Mouse (Mus musculus): ENCODE results near the gene Rabl3. TPM values are rescaled to one million over a fixed set of nuclear protein-coding genes. Genes with fewer than 3 reads are reported as not detected.

The Rabl3 gene
- total RNA-seq, 1 experiment: 8.3 TPM

GRCm38 (mm10) chr16:37597412-37597811 is 57.7 kb downstream of the Rabl3 start:
- TF ChIP-seq ZC3H11A (IDR thresholded peaks at IDR 0.05; ENCODE audit: borderline replicate concordance, low read depth, low read length) (no peak), CHD2 (IDR thresholded peaks at IDR 0.05; ENCODE audit: low read depth, low read length) (no peak), HCFC1 (IDR thresholded peaks at IDR 0.05; ENCODE audit: borderline replicate concordance, insufficient read depth, low read length) (no peak), MAFK (IDR thresholded peaks at IDR 0.05; ENCODE audit: insufficient read depth, low read depth, low read length) (no peak), ZNF384 (IDR thresholded peaks at IDR 0.05; ENCODE audit: low read depth, low read length) (no peak)
- Histone ChIP-seq H3K4me3 (ENCODE audit: insufficient read depth in 1 of 2, low read depth in 1 of 2, low read length in 2 of 2, poor library complexity in 1 of 2, severe bottlenecking in 1 of 2) (no peak overlapping the region), H3K36me3 (ENCODE audit: control insufficient read depth, insufficient read depth, low read length, poor library complexity, severe bottlenecking) (no peaks in the 10 kb centered on the region), H3K9ac (ENCODE audit: insufficient read depth, low read depth, low read length, poor library complexity, severe bottlenecking) (no peak overlapping the region), H3K9me3 (ENCODE audit: control insufficient read depth, insufficient read depth, low read depth, low read length) (no peaks in the 10 kb centered on the region), H3K27ac (ENCODE audit: insufficient read depth, low read depth, low read length, poor library complexity, severe bottlenecking) (no peak overlapping the region), H3K4me1 (ENCODE audit: control insufficient read depth in 2 of 2, insufficient read depth in 2 of 2, low read length in 2 of 2, poor library complexity in 1 of 2) (no peaks in the 10 kb centered on the region)
- no peak for DNase-seq (ENCODE audit: low read depth, low spot score)
- in situ Hi-C loops (cut with MboI; ENCODE audit: low sequenced_read_pairs in 2 of 2, unreplicated experiment in 2 of 2): no loop called here

- Histone ChIP-seq H3K4me3 (ENCODE audit: insufficient read depth in 1 of 2, low read depth in 1 of 2, low read length in 2 of 2, poor library complexity in 1 of 2, severe bottlenecking in 1 of 2) (no peak overlapping the region), H3K4me1 (ENCODE audit: control insufficient read depth in 2 of 2, insufficient read depth in 2 of 2, low read length in 2 of 2, poor library complexity in 1 of 2) (no peaks in the 10 kb centered on the region), H3K9me3 (ENCODE audit: control insufficient read depth, insufficient read depth, low read depth, low read length) (no peaks in the 10 kb centered on the region), H3K36me3 (ENCODE audit: control insufficient read depth, insufficient read depth, low read length, poor library complexity, severe bottlenecking) (no peaks in the 10 kb centered on the region), H3K27ac (ENCODE audit: insufficient read depth, low read depth, low read length, poor library complexity, severe bottlenecking) (no peak overlapping the region), H3K9ac (ENCODE audit: insufficient read depth, low read depth, low read length, poor library complexity, severe bottlenecking) (no peak overlapping the region)
- no peak for DNase-seq (ENCODE audit: low read depth, low spot score)
- TF ChIP-seq MAFK (IDR thresholded peaks at IDR 0.05; ENCODE audit: insufficient read depth, low read depth, low read length) (no peak), CHD2 (IDR thresholded peaks at IDR 0.05; ENCODE audit: low read depth, low read length) (no peak), ZNF384 (IDR thresholded peaks at IDR 0.05; ENCODE audit: low read depth, low read length) (no peak), ZC3H11A (IDR thresholded peaks at IDR 0.05; ENCODE audit: borderline replicate concordance, low read depth, low read length) (no peak), HCFC1 (IDR thresholded peaks at IDR 0.05; ENCODE audit: borderline replicate concordance, insufficient read depth, low read length) (no peak)
- in situ Hi-C loops (cut with MboI; ENCODE audit: low sequenced_read_pairs in 2 of 2, unreplicated experiment in 2 of 2): no loop called here
These were observed 58.8 kb downstream of the Rabl3 start for GRCm38 (mm10) chr16:37598463-37598862.

- no peak overlapping the region for H3K9ac ChIP-seq (ENCODE audit: insufficient read depth, low read depth, low read length, poor library complexity, severe bottlenecking)
- H3K4me1 ChIP-seq (ENCODE audit: control insufficient read depth in 2 of 2, insufficient read depth in 2 of 2, low read length in 2 of 2, poor library complexity in 1 of 2): no peaks in the 10 kb centered on the region
- H3K27ac ChIP-seq (ENCODE audit: insufficient read depth, low read depth, low read length, poor library complexity, severe bottlenecking): no peak overlapping the region
- in situ Hi-C loops (cut with MboI; ENCODE audit: low sequenced_read_pairs in 2 of 2, unreplicated experiment in 2 of 2): no loop called here
- no peaks in the 10 kb centered on the region for H3K36me3 ChIP-seq (ENCODE audit: control insufficient read depth, insufficient read depth, low read length, poor library complexity, severe bottlenecking)
- H3K9me3 ChIP-seq (ENCODE audit: control insufficient read depth, insufficient read depth, low read depth, low read length): no peaks in the 10 kb centered on the region
- H3K4me3 ChIP-seq (ENCODE audit: insufficient read depth in 1 of 2, low read depth in 1 of 2, low read length in 2 of 2, poor library complexity in 1 of 2, severe bottlenecking in 1 of 2): no peak overlapping the region
- TF ChIP-seq CHD2 (IDR thresholded peaks at IDR 0.05; ENCODE audit: low read depth, low read length): no peak
- TF ChIP-seq ZC3H11A (IDR thresholded peaks at IDR 0.05; ENCODE audit: borderline replicate concordance, low read depth, low read length): no peak
- no peak for TF ChIP-seq ZNF384 (IDR thresholded peaks at IDR 0.05; ENCODE audit: low read depth, low read length)
- TF ChIP-seq MAFK (IDR thresholded peaks at IDR 0.05; ENCODE audit: insufficient read depth, low read depth, low read length): no peak
- no peak for TF ChIP-seq HCFC1 (IDR thresholded peaks at IDR 0.05; ENCODE audit: borderline replicate concordance, insufficient read depth, low read length)
- DNase-seq (ENCODE audit: low read depth, low spot score): no peak
These were observed 59.6 kb downstream of the Rabl3 start for GRCm38 (mm10) chr16:37599326-37599725.

GRCm38 (mm10) chr16:37603431-37603830 is 63.7 kb downstream of the Rabl3 start:
- no peaks in the 10 kb centered on the region for H3K36me3 ChIP-seq (ENCODE audit: control insufficient read depth, insufficient read depth, low read length, poor library complexity, severe bottlenecking)
- H3K4me3 ChIP-seq (ENCODE audit: insufficient read depth in 1 of 2, low read depth in 1 of 2, low read length in 2 of 2, poor library complexity in 1 of 2, severe bottlenecking in 1 of 2): no peak overlapping the region
- TF ChIP-seq ZC3H11A (IDR thresholded peaks at IDR 0.05; ENCODE audit: borderline replicate concordance, low read depth, low read length) (no peak), CHD2 (IDR thresholded peaks at IDR 0.05; ENCODE audit: low read depth, low read length) (no peak), HCFC1 (IDR thresholded peaks at IDR 0.05; ENCODE audit: borderline replicate concordance, insufficient read depth, low read length) (no peak), MAFK (IDR thresholded peaks at IDR 0.05; ENCODE audit: insufficient read depth, low read depth, low read length) (no peak), ZNF384 (IDR thresholded peaks at IDR 0.05; ENCODE audit: low read depth, low read length) (no peak)
- in situ Hi-C loops (cut with MboI; ENCODE audit: low sequenced_read_pairs in 2 of 2, unreplicated experiment in 2 of 2): no loop called here
- H3K4me1 ChIP-seq (ENCODE audit: control insufficient read depth in 2 of 2, insufficient read depth in 2 of 2, low read length in 2 of 2, poor library complexity in 1 of 2): no peaks in the 10 kb centered on the region
- H3K9ac ChIP-seq (ENCODE audit: insufficient read depth, low read depth, low read length, poor library complexity, severe bottlenecking): no peak overlapping the region
- no peaks in the 10 kb centered on the region for H3K9me3 ChIP-seq (ENCODE audit: control insufficient read depth, insufficient read depth, low read depth, low read length)
- H3K27ac ChIP-seq (ENCODE audit: insufficient read depth, low read depth, low read length, poor library complexity, severe bottlenecking): no peak overlapping the region
- no peak for DNase-seq (ENCODE audit: low read depth, low spot score)

GRCm38 (mm10) chr16:37604243-37604642 is 64.6 kb downstream of the Rabl3 start:
- no peaks in the 10 kb centered on the region for H3K4me1 ChIP-seq (ENCODE audit: control insufficient read depth in 2 of 2, insufficient read depth in 2 of 2, low read length in 2 of 2, poor library complexity in 1 of 2)
- no peaks in the 10 kb centered on the region for H3K36me3 ChIP-seq (ENCODE audit: control insufficient read depth, insufficient read depth, low read length, poor library complexity, severe bottlenecking)
- no peaks in the 10 kb centered on the region for H3K9me3 ChIP-seq (ENCODE audit: control insufficient read depth, insufficient read depth, low read depth, low read length)
- H3K27ac ChIP-seq (ENCODE audit: insufficient read depth, low read depth, low read length, poor library complexity, severe bottlenecking): no peak overlapping the region
- no peak overlapping the region for H3K4me3 ChIP-seq (ENCODE audit: insufficient read depth in 1 of 2, low read depth in 1 of 2, low read length in 2 of 2, poor library complexity in 1 of 2, severe bottlenecking in 1 of 2)
- in situ Hi-C loops (cut with MboI; ENCODE audit: low sequenced_read_pairs in 2 of 2, unreplicated experiment in 2 of 2): no loop called here
- DNase-seq (ENCODE audit: low read depth, low spot score): no peak
- no peak overlapping the region for H3K9ac ChIP-seq (ENCODE audit: insufficient read depth, low read depth, low read length, poor library complexity, severe bottlenecking)
- TF ChIP-seq ZC3H11A (IDR thresholded peaks at IDR 0.05; ENCODE audit: borderline replicate concordance, low read depth, low read length) (no peak), MAFK (IDR thresholded peaks at IDR 0.05; ENCODE audit: insufficient read depth, low read depth, low read length) (no peak), HCFC1 (IDR thresholded peaks at IDR 0.05; ENCODE audit: borderline replicate concordance, insufficient read depth, low read length) (no peak), CHD2 (IDR thresholded peaks at IDR 0.05; ENCODE audit: low read depth, low read length) (no peak), ZNF384 (IDR thresholded peaks at IDR 0.05; ENCODE audit: low read depth, low read length) (no peak)

Measured in ES-E14 (cell line).